Mouse (Mus musculus) forebrain, embryonic 12.5 days (tissue): ENCODE data around the gene St5. TPM values are rescaled to one million over a fixed set of nuclear protein-coding genes. Genes with fewer than 3 reads are reported as not detected.

ENCODE experiments used
- ATAC-seq: fragments of 200-750 bp; cut with Nextera tagmentation; 2 replicates; pipeline ENCODE4 v1.8.0; 2017; ENCODE audit warnings: moderate TSS enrichment; ENCODE audit not compliant: low FRiP score
- H3K27ac ChIP-seq: fragments of 300-500 bp; sonication (generic); 2 replicates; pipeline ENCODE4 v1.5.1; 2016; ENCODE audit warnings: mild to moderate bottlenecking
- H3K27me3 ChIP-seq: fragments of 300-500 bp; sonication (generic); 2 replicates; pipeline ENCODE4 v1.6.1; 2016; ENCODE audit warnings: mild to moderate bottlenecking
- H3K36me3 ChIP-seq: fragments of 300-500 bp; sonication (generic); replicated peaks from 2 replicates; pipeline ENCODE4 v1.6.1; 2016; ENCODE audit warnings: mild to moderate bottlenecking
- H3K4me1 ChIP-seq: fragments of 300-500 bp; sonication (generic); 2 replicates; pipeline ENCODE4 v1.6.1; 2016
- H3K4me2 ChIP-seq: fragments of 300-500 bp; sonication (generic); 2 replicates; pipeline ENCODE4 v1.6.1; 2016; ENCODE audit warnings: mild to moderate bottlenecking, moderate library complexity
- H3K4me3 ChIP-seq: fragments of 300-500 bp; sonication (generic); replicated peaks from 2 replicates; pipeline ENCODE4 v1.5.1; 2016; ENCODE audit warnings: mild to moderate bottlenecking
- H3K9ac ChIP-seq: fragments of 300-500 bp; sonication (generic); 2 replicates; pipeline ENCODE4 v1.6.1; 2016; ENCODE audit warnings: mild to moderate bottlenecking
- H3K9me3 ChIP-seq: fragments of 300-500 bp; sonication (generic); 2 replicates; pipeline ENCODE4 v1.6.1; 2016
- WGBS: fragments of 180-500 bp; shearing (Covaris S2); methylation state at CpG from one replicate; pipeline ENCODE4 v1.1.7; 2016; 5-methylcytosine and 5-hydroxymethylcytosine counted together
- polyA plus RNA-seq: library from polyadenylated mRNA; unstranded; fragments of >200 nt; fragmentation: Nextera tagmentation; extraction: Ambion mirVana; gene quantifications from 2 replicates; pipeline ENCODE4 v1.2.1, GENCODE M21; 2016

The St5 gene
- polyA plus RNA-seq, 1 experiment from 2014 or later = 26.0 TPM

DNA sequence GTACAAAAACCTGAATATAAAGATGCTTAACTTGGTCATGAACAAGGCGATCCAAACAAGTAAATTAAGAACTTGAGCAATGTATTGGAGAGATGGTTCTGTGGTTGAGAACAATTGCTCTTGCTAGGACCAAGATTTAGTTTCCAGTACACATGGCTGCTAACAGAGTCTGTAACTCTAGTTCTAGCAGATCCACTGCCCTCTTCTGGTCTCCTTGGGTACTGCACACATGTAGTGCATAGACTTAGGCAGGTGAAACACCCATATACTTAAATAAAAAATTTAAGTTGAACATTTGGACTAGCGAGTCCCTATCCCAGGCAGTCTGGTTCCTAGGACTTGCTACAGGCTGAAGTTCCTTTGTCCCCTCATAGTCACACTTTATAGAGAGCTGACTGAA, 19.2 kb upstream of the St5 start:
- Histone ChIP-seq H3K4me1 (no peaks in the 10 kb centered on the region), H3K4me3 (no peak overlapping the region), H3K36me3 (no peaks in the 10 kb centered on the region), H3K9me3 (0 out of 2 replicates have a peak, but pooled peaks cover 3% of the 10 kb centered on the region), H3K9ac (no peak overlapping the region), H3K27ac (no peak overlapping the region), H3K4me2 (no peak overlapping the region), H3K27me3 (no peaks in the 10 kb centered on the region)
- ATAC-seq = no peak
- WGBS = 99% methylated on average over 2 of the region's 2 CpGs

DNA sequence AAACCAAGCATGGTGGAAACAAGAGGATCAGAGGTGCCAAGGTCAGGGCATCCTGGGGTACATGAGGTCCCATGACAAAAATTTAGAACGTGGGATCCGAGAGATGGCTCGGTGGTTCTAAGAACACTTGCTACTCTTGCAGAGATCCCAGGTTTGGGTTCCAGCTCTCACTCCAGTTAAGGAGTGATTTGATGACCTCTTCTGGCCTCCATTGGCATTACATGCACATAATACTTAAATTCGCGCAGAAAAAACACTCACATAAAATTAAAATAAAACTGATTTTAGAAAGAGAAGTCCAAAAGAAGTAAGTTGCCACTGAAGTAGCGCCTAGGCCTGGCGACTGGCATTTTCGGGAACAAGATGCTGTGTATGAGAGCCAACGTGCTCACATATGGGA, 15.9 kb upstream of the St5 start:
- 70% methylated on average over 9 of the region's 9 CpGs for WGBS
- Histone ChIP-seq H3K4me1 (no peaks in the 10 kb centered on the region), H3K36me3 (no peaks in the 10 kb centered on the region), H3K9ac (no peak overlapping the region), H3K4me3 (no peak overlapping the region), H3K27me3 (no peaks in the 10 kb centered on the region), H3K9me3 (0 out of 2 replicates have a peak, but pooled peaks cover 3% of the 10 kb centered on the region), H3K4me2 (no peak overlapping the region), H3K27ac (no peak overlapping the region)
- ATAC-seq = no peak

DNA sequence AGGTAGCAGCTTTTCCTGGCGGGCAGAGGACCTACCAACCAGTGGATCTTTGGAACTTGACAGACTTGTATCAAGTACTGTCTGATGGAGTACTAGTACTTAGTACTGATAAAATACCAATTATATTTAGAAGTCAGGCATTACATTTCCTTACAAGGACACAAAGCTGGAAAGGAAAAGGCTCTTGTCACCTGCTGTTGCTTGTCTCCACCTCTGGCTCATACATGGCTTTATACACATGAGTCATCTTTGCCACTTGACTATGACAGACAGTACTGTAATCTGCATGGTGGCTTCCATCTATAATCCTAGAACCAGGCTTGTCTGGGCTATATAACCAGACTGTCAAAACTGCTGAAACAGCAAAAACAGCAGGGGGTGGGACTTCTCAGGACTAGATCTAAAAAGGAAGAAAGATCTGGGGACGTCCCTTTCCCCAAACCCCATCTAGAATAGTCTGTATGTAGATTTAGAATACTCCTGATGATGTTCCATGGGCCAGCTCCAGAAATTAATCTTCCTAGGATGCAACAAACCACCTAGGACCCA, 10.1 kb upstream of the St5 start:
- Histone ChIP-seq H3K9me3 (no peaks in the 10 kb centered on the region), H3K4me1 (no peaks in the 10 kb centered on the region; the same call in 1 of the 2 replicates), H3K27ac (no peak overlapping the region), H3K27me3 (no peaks in the 10 kb centered on the region), H3K36me3 (peaks cover 32% of the 10 kb centered on the region), H3K4me3 (no peak overlapping the region), H3K9ac (no peak overlapping the region), H3K4me2 (no peak overlapping the region)
- WGBS = 84% methylated on average over 2 of the region's 2 CpGs
- no peak for ATAC-seq

DNA sequence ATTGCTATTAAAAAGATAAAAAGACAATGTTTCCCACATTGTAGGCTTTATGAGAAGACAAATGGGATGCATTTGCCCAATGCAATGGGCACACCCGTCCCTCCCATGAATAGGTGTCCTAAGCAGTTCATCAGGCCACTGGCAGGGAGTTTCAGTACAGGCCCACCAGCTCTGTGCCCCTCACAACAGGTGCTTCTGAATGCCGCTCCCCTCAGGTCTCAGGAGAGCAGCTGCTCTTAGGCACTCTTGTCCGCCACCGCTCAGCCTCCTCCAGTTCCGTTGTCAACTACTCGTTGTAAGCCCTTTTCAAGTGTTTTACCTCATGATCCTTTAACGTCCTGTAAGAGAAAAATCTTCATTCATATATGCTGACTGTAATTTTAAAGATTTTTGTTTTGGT, 8.8 kb upstream of the St5 start:
- Histone ChIP-seq H3K4me3 (no peak overlapping the region), H3K9me3 (no peaks in the 10 kb centered on the region), H3K9ac (no peak overlapping the region), H3K27me3 (no peaks in the 10 kb centered on the region), H3K4me2 (no peak overlapping the region), H3K4me1 (no peaks in the 10 kb centered on the region; the same call in 1 of the 2 replicates), H3K36me3 (peaks cover 32% of the 10 kb centered on the region), H3K27ac (no peak overlapping the region)
- no peak for ATAC-seq
- 91% methylated on average over 7 of the region's 7 CpGs for WGBS

DNA sequence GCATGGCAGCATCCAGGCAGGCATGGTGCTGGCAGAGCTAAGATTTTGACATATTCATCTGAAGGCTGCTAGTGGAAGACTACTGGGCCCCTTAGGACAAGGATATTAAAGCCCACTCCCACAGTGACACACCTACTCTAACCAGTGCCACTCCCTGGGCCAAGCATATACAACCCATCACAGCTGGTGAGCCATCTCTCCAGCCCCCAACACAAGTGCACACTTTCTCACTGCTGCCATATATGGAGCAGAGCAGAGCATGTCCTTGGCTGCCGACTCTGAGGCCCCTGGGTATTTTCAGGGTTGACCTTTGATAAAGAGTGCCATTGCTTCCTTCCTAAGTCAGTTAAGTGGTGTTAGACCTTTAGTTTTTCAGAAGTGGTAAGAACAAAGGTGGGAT, 6.7 kb upstream of the St5 start:
- H3K27ac ChIP-seq = no peak overlapping the region
- ATAC-seq = no peak
- peaks cover 32% of the 10 kb centered on the region for H3K36me3 ChIP-seq
- 100% methylated on average over 1 of the region's 1 CpGs for WGBS
- H3K4me1 ChIP-seq = peaks cover 4% of the 10 kb centered on the region; the same call in 1 of the 2 replicates
- H3K9ac ChIP-seq = no peak overlapping the region
- H3K4me2 ChIP-seq = no peak overlapping the region
- H3K4me3 ChIP-seq = no peak overlapping the region
- no peaks in the 10 kb centered on the region for H3K9me3 ChIP-seq
- H3K27me3 ChIP-seq = no peaks in the 10 kb centered on the region

DNA sequence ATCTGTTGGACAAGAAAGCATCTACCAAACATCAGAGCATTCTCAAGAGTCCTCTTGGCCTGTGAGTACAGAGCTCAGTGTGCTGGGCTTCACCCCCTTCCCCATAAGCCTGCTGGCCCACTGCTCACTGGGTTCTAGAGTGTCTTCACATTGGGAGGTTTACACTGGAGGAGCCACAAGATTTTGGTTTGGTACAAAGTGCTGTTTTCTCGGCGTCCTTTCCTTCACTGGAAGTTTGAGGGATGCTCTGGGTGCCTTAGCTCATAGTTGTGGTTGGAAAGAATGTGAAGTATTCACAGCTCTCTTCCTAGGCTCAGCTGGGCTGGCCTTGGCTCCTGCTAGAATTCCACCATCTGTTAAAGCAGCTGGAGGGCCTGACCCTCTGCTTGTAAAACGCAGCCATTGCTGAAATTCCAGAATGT, 5.6 kb upstream of the St5 start:
- Histone ChIP-seq H3K9ac (no peak overlapping the region), H3K4me1 (peaks cover 9% of the 10 kb centered on the region; the same call in 1 of the 2 replicates), H3K36me3 (peaks cover 32% of the 10 kb centered on the region), H3K27me3 (no peaks in the 10 kb centered on the region), H3K4me2 (no peak overlapping the region), H3K9me3 (no peaks in the 10 kb centered on the region), H3K27ac (no peak overlapping the region), H3K4me3 (no peak overlapping the region)
- 83% methylated on average over 3 of the region's 3 CpGs for WGBS
- no peak for ATAC-seq

DNA sequence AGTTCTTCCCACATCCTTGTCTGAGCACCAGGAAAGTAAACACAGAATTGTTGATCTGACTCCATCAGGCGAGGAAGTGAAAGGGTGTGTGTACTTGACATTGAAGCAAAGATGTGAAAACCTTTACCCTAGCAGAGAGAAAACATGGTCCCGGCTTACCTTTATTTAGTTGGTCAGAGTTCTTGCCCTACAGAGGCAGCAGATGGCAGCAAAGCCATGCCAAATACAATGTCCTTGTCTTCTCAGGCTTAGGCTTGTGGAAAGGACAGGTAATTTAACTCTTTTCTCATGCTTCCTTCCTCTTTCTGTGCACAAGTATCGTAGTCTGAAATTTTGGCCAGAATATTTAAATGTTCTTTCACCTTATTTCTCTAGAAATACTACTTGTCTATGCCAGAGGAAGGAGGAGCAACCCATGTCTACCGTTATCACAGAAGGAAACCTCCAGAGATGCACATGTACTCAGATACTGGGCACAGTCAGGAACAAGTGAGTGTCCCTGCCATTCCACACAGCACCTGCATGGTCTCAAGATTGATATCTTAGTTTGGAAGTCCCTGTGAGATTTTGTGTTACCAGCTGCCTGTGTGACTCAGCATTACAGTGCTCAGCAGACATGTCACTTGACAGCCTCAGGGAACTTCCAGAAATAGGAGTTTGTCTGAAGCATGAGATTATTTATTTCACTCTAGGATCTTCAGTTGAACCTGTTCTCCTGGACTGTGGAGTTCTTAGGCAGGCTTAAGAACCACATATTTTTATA, 3.8 kb upstream of the St5 start:
- Histone ChIP-seq H3K9ac (no peak overlapping the region), H3K4me3 (no peak overlapping the region), H3K27ac (no peak overlapping the region), H3K36me3 (peaks cover 22% of the 10 kb centered on the region), H3K4me2 (no peak overlapping the region), H3K27me3 (peaks cover 9% of the 10 kb centered on the region), H3K4me1 (peaks cover 9% of the 10 kb centered on the region; the same call in 1 of the 2 replicates), H3K9me3 (no peaks in the 10 kb centered on the region)
- WGBS = 63% methylated on average over 4 of the region's 4 CpGs
- no peak for ATAC-seq

DNA sequence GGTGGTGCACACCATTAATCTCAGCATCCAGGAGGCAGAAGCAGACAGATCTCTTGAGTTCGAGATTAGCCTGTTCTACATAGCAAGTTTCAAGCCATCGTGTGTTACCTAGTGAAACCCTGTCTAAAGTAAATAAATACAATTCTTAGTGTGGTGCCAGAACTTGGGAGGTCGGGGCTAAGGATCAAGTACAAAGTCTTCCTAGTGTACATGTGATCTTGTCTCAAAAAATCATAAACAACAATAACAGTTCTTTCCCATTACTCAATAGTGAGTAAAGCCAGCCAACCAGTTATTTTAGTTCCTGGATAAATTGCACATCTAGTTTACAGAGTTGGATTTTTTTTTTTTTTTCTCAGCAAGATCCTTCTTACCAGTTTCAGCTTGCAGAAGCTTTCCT, 1.1 kb upstream of the St5 start:
- no peak overlapping the region for H3K9ac ChIP-seq
- H3K9me3 ChIP-seq = no peaks in the 10 kb centered on the region
- H3K27me3 ChIP-seq = peaks cover 9% of the 10 kb centered on the region
- H3K4me3 ChIP-seq = peak overlapping the region; percentile 70
- no peak for ATAC-seq
- 0 out of 2 replicates have a peak overlapping the region, but pooled peaks have one; percentile 71 for H3K27ac ChIP-seq
- peaks cover 5% of the 10 kb centered on the region for H3K36me3 ChIP-seq
- peak overlapping the region; percentile 68 for H3K4me2 ChIP-seq
- WGBS = 82% methylated on average over 3 of the region's 3 CpGs
- H3K4me1 ChIP-seq = peaks cover 9% of the 10 kb centered on the region; the same call in 1 of the 2 replicates

DNA sequence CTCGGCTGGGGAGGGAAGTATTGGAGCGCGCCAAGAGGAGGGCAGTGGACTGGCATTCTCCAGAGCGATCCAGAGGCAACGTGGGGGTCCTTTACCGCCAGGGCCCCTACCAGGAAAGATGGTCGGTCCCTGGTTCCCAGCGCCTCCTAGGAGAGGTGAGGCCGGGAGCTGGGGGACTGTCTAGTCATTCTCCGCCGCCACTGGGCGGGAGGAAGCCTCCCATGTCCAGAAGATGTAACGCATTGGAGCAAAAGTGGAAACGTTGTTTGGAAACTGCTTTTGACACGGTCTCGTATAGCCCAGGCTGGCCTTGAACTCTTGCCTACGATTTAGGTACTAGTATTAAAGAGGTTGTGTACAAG, 592 bp upstream of the St5 start:
- H3K4me3 ChIP-seq = peak overlapping the region; percentile 70
- peak overlapping the region; percentile 71 for H3K27ac ChIP-seq
- no peaks in the 10 kb centered on the region for H3K9me3 ChIP-seq
- 1% methylated on average over 17 of the region's 17 CpGs for WGBS
- peaks cover 9% of the 10 kb centered on the region for H3K27me3 ChIP-seq
- H3K36me3 ChIP-seq = peaks cover 3% of the 10 kb centered on the region
- H3K4me1 ChIP-seq = peaks cover 9% of the 10 kb centered on the region; the same call in 1 of the 2 replicates
- H3K9ac ChIP-seq = peak overlapping the region; percentile 62
- ATAC-seq = no peak
- peak overlapping the region; percentile 68 for H3K4me2 ChIP-seq

DNA sequence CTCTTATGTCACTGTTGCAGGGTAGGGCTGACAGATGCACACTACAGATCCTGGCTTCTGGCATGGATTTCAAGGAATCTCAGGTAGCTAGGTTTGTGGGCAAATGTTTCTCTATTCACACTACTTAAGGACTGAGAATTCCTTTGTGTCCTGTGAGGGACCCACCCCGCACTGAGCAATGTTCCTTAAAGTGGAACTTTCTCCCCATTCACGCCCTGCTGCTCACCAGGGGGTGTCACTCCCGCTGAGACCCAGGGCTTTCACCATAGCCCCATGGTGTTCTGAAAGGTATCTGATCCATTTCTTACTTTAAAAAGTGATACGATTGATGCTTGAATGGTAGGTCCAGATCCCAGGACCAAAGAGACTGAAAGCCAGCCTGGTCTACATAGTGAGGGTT, 684 bp downstream of the St5 start:
- H3K4me2 ChIP-seq = peak overlapping the region; percentile 68; the same call in 1 of the 2 replicates
- no peak overlapping the region for H3K27ac ChIP-seq
- 32% methylated on average over 4 of the region's 4 CpGs for WGBS
- H3K9me3 ChIP-seq = no peaks in the 10 kb centered on the region
- H3K9ac ChIP-seq = no peak overlapping the region
- peak overlapping the region; percentile 70; the same call in 1 of the 2 replicates for H3K4me3 ChIP-seq
- no peaks in the 10 kb centered on the region for H3K36me3 ChIP-seq
- H3K27me3 ChIP-seq = peaks cover 9% of the 10 kb centered on the region
- H3K4me1 ChIP-seq = peaks cover 9% of the 10 kb centered on the region; the same call in 1 of the 2 replicates
- no peak for ATAC-seq

DNA sequence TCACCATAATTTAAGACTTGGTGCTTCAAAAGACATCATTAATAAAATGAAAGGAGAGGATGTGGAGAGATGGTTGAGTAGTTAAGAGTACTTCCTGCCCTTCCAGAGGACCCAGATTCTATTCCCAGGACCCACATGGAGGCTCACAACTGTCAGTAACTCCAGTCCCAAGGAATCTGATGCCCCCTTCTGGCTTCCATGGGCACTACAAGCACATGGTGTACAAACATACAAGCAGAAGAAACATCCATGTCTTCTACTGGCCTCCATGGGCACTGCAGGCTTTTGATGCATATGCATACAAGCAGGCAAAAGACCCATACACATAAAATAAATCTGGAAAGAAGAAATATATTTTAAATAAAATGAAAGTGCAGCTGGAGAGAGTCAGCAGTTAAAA, 3.2 kb downstream of the St5 start:
- no peak overlapping the region for H3K27ac ChIP-seq
- H3K4me2 ChIP-seq = no peak overlapping the region
- no peak overlapping the region for H3K9ac ChIP-seq
- no peak overlapping the region for H3K4me3 ChIP-seq
- no peaks in the 10 kb centered on the region for H3K36me3 ChIP-seq
- H3K27me3 ChIP-seq = peaks cover 9% of the 10 kb centered on the region
- no peak for ATAC-seq
- H3K9me3 ChIP-seq = no peaks in the 10 kb centered on the region
- H3K4me1 ChIP-seq = peaks cover 5% of the 10 kb centered on the region; the same call in 1 of the 2 replicates

DNA sequence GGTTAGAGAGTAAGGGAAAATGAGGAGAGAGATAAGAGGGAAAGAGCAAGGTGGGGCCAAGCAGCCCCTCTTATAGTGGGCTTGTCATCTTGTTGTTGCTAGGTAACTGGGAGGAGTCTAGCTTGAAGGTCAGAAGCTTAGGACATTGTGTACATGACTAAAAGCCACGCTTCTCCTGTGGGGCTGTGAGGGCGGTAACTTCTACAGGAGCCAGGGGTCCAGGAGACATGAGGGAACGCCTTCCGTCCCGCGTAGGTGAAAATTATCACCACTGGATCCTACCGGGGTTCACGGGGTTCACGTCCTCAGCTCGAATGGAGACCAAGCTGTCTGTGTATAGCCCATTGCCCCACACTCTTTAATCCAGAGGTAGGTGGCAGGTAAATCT, 8.1 kb downstream of the St5 start:
- no peak for ATAC-seq
- Histone ChIP-seq H3K9ac (no peak overlapping the region), H3K4me3 (no peak overlapping the region), H3K4me2 (no peak overlapping the region), H3K27me3 (no peaks in the 10 kb centered on the region), H3K4me1 (no peaks in the 10 kb centered on the region), H3K27ac (no peak overlapping the region), H3K9me3 (no peaks in the 10 kb centered on the region), H3K36me3 (no peaks in the 10 kb centered on the region)
- WGBS = 93% methylated on average over 10 of the region's 10 CpGs
